Mouse (Mus musculus) heart, embryonic 14.5 days (tissue): Measurements from ENCODE around the gene Ash1l. TPM values are rescaled to one million over a fixed set of nuclear protein-coding genes. Genes with fewer than 3 reads are reported as not detected.
A peak's percentile ranks its signal among the peaks of the same experiment; 100 is the strongest.

ENCODE experiments used
- ATAC-seq: fragments of 200-750 bp; cut with Nextera tagmentation; 2 replicates; pipeline ENCODE4 v1.8.0; 2017; ENCODE audit warnings: low read depth, moderate TSS enrichment; ENCODE audit not compliant: insufficient number of reproducible peaks, insufficient read depth, low FRiP score
- H3K27ac ChIP-seq, 2 experiments: fragments of 200-500 bp in 1 of 2; fragments of 300-500 bp in 1 of 2; sonication (generic) in 1 of 2; replicated peaks in 1 of 2; 2 replicates each; pipeline ENCODE4 v1.5.1; 2012 to 2014; ENCODE audit warnings: low read depth in 2 of 2, low read length in 2 of 2, control low read depth in 1 of 2, mild to moderate bottlenecking in 1 of 2, mixed read lengths in 1 of 2; ENCODE audit not compliant: control insufficient read depth in 1 of 2, insufficient read depth in 1 of 2
- H3K27me3 ChIP-seq: fragments of 300-500 bp; sonication (generic); 2 replicates; pipeline ENCODE4 v1.6.1; 2014; ENCODE audit warnings: mild to moderate bottlenecking, low read length, control low read depth; ENCODE audit not compliant: control insufficient read depth, insufficient read depth
- H3K36me3 ChIP-seq: fragments of 300-500 bp; sonication (generic); 2 replicates; pipeline ENCODE4 v1.6.1; 2014; ENCODE audit warnings: mild to moderate bottlenecking, control low read depth, low read length, mixed read lengths; ENCODE audit not compliant: control insufficient read depth, insufficient read depth
- H3K4me1 ChIP-seq, 2 experiments: fragments of 200-500 bp in 1 of 2; fragments of 300-500 bp in 1 of 2; sonication (generic) in 1 of 2; 2 replicates each; pipeline ENCODE4 v1.6.1; 2012 to 2014; ENCODE audit warnings: low read length in 2 of 2, control low read depth in 1 of 2, mixed read lengths in 1 of 2; ENCODE audit not compliant: control insufficient read depth in 2 of 2, insufficient read depth in 2 of 2
- H3K4me2 ChIP-seq: fragments of 300-500 bp; sonication (generic); 2 replicates; pipeline ENCODE4 v1.6.1; 2014; ENCODE audit warnings: mild to moderate bottlenecking, low read length
- H3K4me3 ChIP-seq, 2 experiments: fragments of 200-500 bp in 1 of 2; fragments of 300-500 bp in 1 of 2; sonication (generic) in 1 of 2; 2 replicates each; pipeline ENCODE4 v1.5.1; 2012 to 2014; ENCODE audit warnings: low read length in 2 of 2, mild to moderate bottlenecking in 2 of 2, control low read depth in 1 of 2, low read depth in 1 of 2, moderate library complexity in 1 of 2; ENCODE audit not compliant: control insufficient read depth in 1 of 2, insufficient read depth in 1 of 2
- H3K9ac ChIP-seq: fragments of 300-500 bp; sonication (generic); 2 replicates; pipeline ENCODE4 v1.6.1; 2014; ENCODE audit warnings: mild to moderate bottlenecking, low read length
- H3K9me3 ChIP-seq: fragments of 300-500 bp; sonication (generic); 2 replicates; pipeline ENCODE4 v1.6.1; 2016; ENCODE audit warnings: low read length, control low read depth; ENCODE audit not compliant: control insufficient read depth
- WGBS: fragments of 180-500 bp; shearing (Covaris S2); extraction: QIAGEN DNeasy Blood & Tissue Kit; methylation state at CpG from one replicate; pipeline ENCODE4 v1.1.7; 2014; 5-methylcytosine and 5-hydroxymethylcytosine counted together
- polyA plus RNA-seq: library from polyadenylated mRNA; unstranded; fragments of >200 nt; fragmentation: Nextera tagmentation; extraction: Ambion mirVana; gene quantifications from 2 replicates; pipeline ENCODE4 v1.2.1, GENCODE M21; 2014

The Ash1l gene
- polyA plus RNA-seq, 1 experiment from 2014 or later: 16.8 TPM

- 23% methylated on average over 21 of the region's 21 CpGs for WGBS
- peaks cover 23% of the 10 kb centered on the region for H3K27me3 ChIP-seq
- H3K4me2 ChIP-seq: peak overlapping the region; percentile 50
- H3K9me3 ChIP-seq: no peaks in the 10 kb centered on the region
- H3K36me3 ChIP-seq: 0 out of 2 replicates have a peak, but pooled peaks cover 10% of the 10 kb centered on the region
- no peak for ATAC-seq
- no peak overlapping the region for H3K27ac ChIP-seq
- peak overlapping the region; percentile 10 to 15; a peak in 2 of 4 replicates for H3K4me3 ChIP-seq
- no peak overlapping the region; the same call in 1 of the 2 replicates for H3K9ac ChIP-seq
- peaks cover 9 to 14% of the 10 kb centered on the region in 2 experiments; a peak in 3 of 4 replicates for H3K4me1 ChIP-seq
These were observed 137.1 kb downstream of the Ash1l start for GRCm38 (mm10) chr3:89087338-89088110.

- no peak overlapping the region for H3K27ac ChIP-seq
- H3K9me3 ChIP-seq: no peaks in the 10 kb centered on the region
- WGBS: 52% methylated on average over 14 of the region's 14 CpGs
- peaks cover 26% of the 10 kb centered on the region for H3K27me3 ChIP-seq
- 0 out of 2 replicates have a peak, but pooled peaks cover 10% of the 10 kb centered on the region for H3K36me3 ChIP-seq
- H3K4me1 ChIP-seq: peaks cover 9 to 14% of the 10 kb centered on the region in 2 experiments; a peak in 3 of 4 replicates
- peak overlapping the region; percentile 74; the same call in 1 of the 2 replicates for H3K9ac ChIP-seq
- peak overlapping the region; percentile 98 for H3K4me2 ChIP-seq
- peak overlapping the region; percentile 45 to 66; a peak in 3 of 4 replicates for H3K4me3 ChIP-seq
- ATAC-seq: no peak
These were observed 138.6 kb downstream of the Ash1l start for GRCm38 (mm10) chr3:89088974-89089373.

- Histone ChIP-seq H3K4me3 (peak overlapping the region; percentile 45 to 66), H3K9me3 (no peaks in the 10 kb centered on the region)
- WGBS: 1% methylated on average over 39 of the region's 40 CpGs
These were observed 139.6 kb downstream of the Ash1l start for GRCm38 (mm10) chr3:89089882-89090591.

GRCm38 (mm10) chr3:89090694-89091655 lies 140.6 kb downstream of the Ash1l start:
- Histone ChIP-seq H3K4me2 (peak overlapping the region; percentile 98), H3K27ac (peak overlapping the region in 1 of 2 experiments; percentile 64; a peak in 2 of 4 replicates), H3K27me3 (peaks cover 26% of the 10 kb centered on the region), H3K4me3 (peak overlapping the region; percentile 45 to 66), H3K36me3 (peaks cover 16% of the 10 kb centered on the region), H3K4me1 (peaks cover 9 to 14% of the 10 kb centered on the region in 2 experiments; a peak in 3 of 4 replicates), H3K9ac (peak overlapping the region; percentile 74), H3K9me3 (no peaks in the 10 kb centered on the region)
- under 1% methylated on average over 71 of the region's 74 CpGs for WGBS
- ATAC-seq: peak; percentile 46

More at GRCm38 (mm10) chr3:89089882-89090591, 139.6 kb downstream of the Ash1l start:
- H3K4me2 ChIP-seq: peak overlapping the region; percentile 98
- peaks cover 26% of the 10 kb centered on the region for H3K27me3 ChIP-seq
- H3K27ac ChIP-seq: peak overlapping the region in 1 of 2 experiments; percentile 64; a peak in 2 of 4 replicates
- H3K4me1 ChIP-seq: peaks cover 9 to 14% of the 10 kb centered on the region in 2 experiments; a peak in 3 of 4 replicates
- peak; percentile 65 for ATAC-seq
- H3K9ac ChIP-seq: peak overlapping the region; percentile 74
- H3K36me3 ChIP-seq: peaks cover 10% of the 10 kb centered on the region

GRCm38 (mm10) chr3:89091811-89092508 lies 141.5 kb downstream of the Ash1l start:
- H3K27me3 ChIP-seq: peaks cover 26% of the 10 kb centered on the region
- H3K36me3 ChIP-seq: peaks cover 26% of the 10 kb centered on the region
- ATAC-seq: no peak
- peaks cover 9 to 14% of the 10 kb centered on the region in 2 experiments; a peak in 3 of 4 replicates for H3K4me1 ChIP-seq
- 14% methylated on average over 20 of the region's 20 CpGs for WGBS
- no peaks in the 10 kb centered on the region for H3K9me3 ChIP-seq
- peak overlapping the region; percentile 74; the same call in 1 of the 2 replicates for H3K9ac ChIP-seq
- H3K4me3 ChIP-seq: peak overlapping the region in 1 of 2 experiments; percentile 66; a peak in 3 of 4 replicates
- H3K4me2 ChIP-seq: peak overlapping the region; percentile 98
- no peak overlapping the region for H3K27ac ChIP-seq

- H3K9ac ChIP-seq: peak overlapping the region; percentile 41; the same call in 1 of the 2 replicates
- WGBS: 31% methylated on average over 11 of the region's 11 CpGs
These were observed 142.2 kb downstream of the Ash1l start for GRCm38 (mm10) chr3:89092509-89093090.

More at GRCm38 (mm10) chr3:89092509-89093090, 142.2 kb downstream of the Ash1l start:
- H3K4me1 ChIP-seq: peaks cover 8 to 9% of the 10 kb centered on the region in 2 experiments; a peak in 3 of 4 replicates
- H3K27me3 ChIP-seq: peaks cover 26% of the 10 kb centered on the region
- peak overlapping the region; percentile 20 to 35; a peak in 3 of 4 replicates for H3K4me3 ChIP-seq
- no peaks in the 10 kb centered on the region for H3K9me3 ChIP-seq
- peaks cover 32% of the 10 kb centered on the region for H3K36me3 ChIP-seq
- H3K4me2 ChIP-seq: peak overlapping the region; percentile 52
- no peak for ATAC-seq
- H3K27ac ChIP-seq: no peak overlapping the region
